In genomic region chr13:104640694-104641454, GRCm38 (mm10) we compare ENCODE assay signal across 11 mouse cellular contexts.
DNase-seq lines count a peak whose midpoint lies in the region; ATAC-seq and TF ChIP-seq lines count a peak whose summit lies in the region.
"Had no signal": no experiment of that assay in that cellular context is flagged by ENCODE, and none has a peak within 500 bp of the region (broad histone marks: within the 10 kb centered on the region; RNA-seq: fewer than 3 reads in every experiment).

No protein-coding gene starts in this region.

- no peaks in the 10 kb centered on the region for H3K9me3 ChIP-seq in stomach, embryonic 14.5 days (ENCODE audit: control insufficient read depth, low read depth, low read length)
- no peaks in the 10 kb centered on the region for H3K9me3 ChIP-seq in midbrain, embryonic 13.5 days
- no peaks in the 10 kb centered on the region for H3K9me3 ChIP-seq in forebrain, embryonic 11.5 days (ENCODE audit: control insufficient read depth, low read length)

- intact Hi-C loops in left cerebral cortex, postnatal 4 days (cut with DNase I): no loop called here

- no peak overlapping the region for H3K4me2 ChIP-seq in stomach, embryonic 14.5 days (replicated peaks; ENCODE audit: low read depth, low read length)
- no peak overlapping the region for H3K4me2 ChIP-seq in midbrain, embryonic 13.5 days (replicated peaks)
- no peak overlapping the region for H3K4me2 ChIP-seq in forebrain, embryonic 11.5 days (ENCODE audit: low read depth, low read length, severe bottlenecking)

- TF ChIP-seq CTCF in liver, adult 2 months (IDR thresholded peaks at IDR 0.05; ENCODE audit: low read depth, low read length): no peak

- H3K9ac ChIP-seq in liver, adult 2 months (ENCODE audit: low read depth, low read length): peak overlapping the region; percentile 60
- H3K9ac ChIP-seq in stomach, embryonic 14.5 days (replicated peaks; ENCODE audit: low read depth, low read length): no peak overlapping the region
- no peak overlapping the region for H3K9ac ChIP-seq in midbrain, embryonic 13.5 days (replicated peaks)
- no peak overlapping the region for H3K9ac ChIP-seq in forebrain, embryonic 11.5 days (ENCODE audit: low read length)

- no peak for TF ChIP-seq POLR2A in liver, adult 2 months (IDR thresholded peaks at IDR 0.05; ENCODE audit: extremely low read depth, insufficient read depth, low read length)

- 16% methylated on average over 5 of the region's 5 CpGs for WGBS in liver, adult 2 months
- WGBS in stomach, embryonic 14.5 days: 58% methylated on average over 5 of the region's 5 CpGs
- 92% methylated on average over 5 of the region's 5 CpGs for WGBS in midbrain, embryonic 13.5 days
- WGBS in forebrain, embryonic 11.5 days: 94% methylated on average over 5 of the region's 5 CpGs

- no peaks in the 10 kb centered on the region for H3K36me3 ChIP-seq in liver, adult 2 months (ENCODE audit: control insufficient read depth, insufficient read depth, low read length)
- H3K36me3 ChIP-seq in stomach, embryonic 14.5 days (ENCODE audit: control insufficient read depth, insufficient read depth, low read length): no peaks in the 10 kb centered on the region
- H3K36me3 ChIP-seq in midbrain, embryonic 13.5 days: peaks cover 12% of the 10 kb centered on the region; the same call in 1 of the 2 replicates
- H3K36me3 ChIP-seq in forebrain, embryonic 11.5 days (ENCODE audit: control insufficient read depth, insufficient read depth, low read length): no peaks in the 10 kb centered on the region

- peak; percentile 98 for DNase-seq in liver, adult 2 months (ENCODE audit: extremely low read depth, low read depth, low spot score)
- DNase-seq in liver: no peak
- peak; percentile 86 for DNase-seq in kidney, adult 11 months
- DNase-seq in kidney, postnatal 25 days: peak; percentile 75 to 85
- no peak for DNase-seq in forebrain, embryonic 11.5 days (ENCODE audit: low spot score)
- DNase-seq in left cerebral cortex, postnatal 4 days: no peak
- DNase-seq: adrenal gland, adult 8-10 months; cerebellum, adult 11 months had no signal

- no peaks in the 10 kb centered on the region for H3K79me2 ChIP-seq in liver, adult 2 months (ENCODE audit: control insufficient read depth, insufficient read depth, low read length)

- H3K27me3 ChIP-seq in liver, adult 2 months (ENCODE audit: control insufficient read depth, insufficient read depth, low read length): no peaks in the 10 kb centered on the region
- H3K27me3 ChIP-seq in stomach, embryonic 14.5 days (ENCODE audit: control insufficient read depth, insufficient read depth, low read length): no peaks in the 10 kb centered on the region
- H3K27me3 ChIP-seq in midbrain, embryonic 13.5 days: no peaks in the 10 kb centered on the region
- H3K27me3 ChIP-seq in forebrain, embryonic 11.5 days (ENCODE audit: control insufficient read depth, insufficient read depth, low read length): no peaks in the 10 kb centered on the region
- H3K27me3 ChIP-seq: Patski had no signal

- ATAC-seq in stomach, embryonic 14.5 days (ENCODE audit: insufficient number of reproducible peaks, insufficient read depth, low FRiP score, low read depth): no peak
- ATAC-seq in midbrain, embryonic 13.5 days: no peak
- ATAC-seq in forebrain, embryonic 11.5 days (replicated peaks; ENCODE audit: low FRiP score): no peak
- ATAC-seq: Patski had no signal

- H3K4me3 ChIP-seq in liver, adult 2 months (ENCODE audit: insufficient read depth, low read depth, low read length): no peak overlapping the region
- no peak overlapping the region for H3K4me3 ChIP-seq in stomach, embryonic 14.5 days (ENCODE audit: low read depth, low read length)
- H3K4me3 ChIP-seq in midbrain, embryonic 13.5 days (replicated peaks): no peak overlapping the region
- no peak overlapping the region for H3K4me3 ChIP-seq in forebrain, embryonic 11.5 days (ENCODE audit: low read depth, low read length)

- H3K4me1 ChIP-seq in liver, adult 2 months (ENCODE audit: control insufficient read depth, insufficient read depth, low read length): peaks cover 15% of the 10 kb centered on the region
- no peaks in the 10 kb centered on the region for H3K4me1 ChIP-seq in stomach, embryonic 14.5 days (ENCODE audit: control insufficient read depth, insufficient read depth, low read length)
- no peaks in the 10 kb centered on the region for H3K4me1 ChIP-seq in midbrain, embryonic 13.5 days (replicated peaks)
- no peaks in the 10 kb centered on the region for H3K4me1 ChIP-seq in forebrain, embryonic 11.5 days (replicated peaks; ENCODE audit: control insufficient read depth, insufficient read depth, low read length)

- peak overlapping the region; percentile 94 for H3K27ac ChIP-seq in liver, adult 2 months (replicated peaks; ENCODE audit: insufficient read depth, low read depth, low read length)
- H3K27ac ChIP-seq in stomach, embryonic 14.5 days (ENCODE audit: low read length): peak overlapping the region; percentile 23; the same call in 1 of the 2 replicates
- no peak overlapping the region for H3K27ac ChIP-seq in midbrain, embryonic 13.5 days
- H3K27ac ChIP-seq in forebrain, embryonic 11.5 days (ENCODE audit: low read depth, low read length): no peak overlapping the region

Comparison
In these comparisons a context has a peak if more than half of its experiments do, and no peak if none do; other contexts are left out.
1. DNase-seq: peak in liver, adult 2 months (single experiment), kidney, adult 11 months (single experiment) and kidney, postnatal 25 days (2 of 2); none in liver (single experiment), forebrain, embryonic 11.5 days (single experiment) and left cerebral cortex, postnatal 4 days (single experiment).
2. H3K27ac ChIP-seq: peak in liver, adult 2 months (single experiment) and stomach, embryonic 14.5 days (single experiment); none in midbrain, embryonic 13.5 days (single experiment) and forebrain, embryonic 11.5 days (single experiment).